Mouse (Mus musculus): ENCODE data around the gene Pla2g3.

Pla2g3 gene

DNA sequence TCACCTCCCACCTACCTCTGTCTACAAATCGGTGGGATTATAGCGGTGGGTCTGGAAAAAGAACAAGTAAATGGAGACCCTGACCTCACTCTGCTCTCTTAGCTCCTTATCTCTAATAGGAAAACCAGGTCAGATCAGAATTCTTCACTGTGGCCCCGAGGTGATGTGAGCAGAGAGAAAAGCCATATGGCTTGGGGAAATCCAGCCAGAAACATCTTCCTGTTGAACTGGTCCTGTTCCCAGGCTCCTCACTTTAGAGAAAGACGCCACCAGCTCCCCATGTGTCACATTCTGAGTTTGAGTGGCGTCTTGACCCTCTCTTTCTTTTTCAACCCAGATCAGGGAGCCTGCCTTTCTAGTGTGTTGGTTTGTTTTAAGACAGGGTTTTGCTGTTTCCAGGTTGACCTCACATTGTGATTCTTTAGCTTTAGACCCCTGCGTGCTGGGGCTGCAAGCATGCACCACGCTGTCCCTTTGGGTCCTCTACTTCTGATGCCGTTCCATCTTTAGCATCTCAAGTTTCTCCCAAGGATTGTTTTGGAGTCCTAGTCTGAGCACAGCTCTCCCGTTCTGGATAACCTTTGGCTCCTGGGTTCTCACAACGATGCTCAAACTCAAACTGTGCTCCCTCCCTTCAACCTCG lies 31.8 kb downstream of the Pla2g3 start:
- no peak for DNase-seq (ENCODE audit: low read depth in 2 of 2, low spot score in 2 of 2)

DNA sequence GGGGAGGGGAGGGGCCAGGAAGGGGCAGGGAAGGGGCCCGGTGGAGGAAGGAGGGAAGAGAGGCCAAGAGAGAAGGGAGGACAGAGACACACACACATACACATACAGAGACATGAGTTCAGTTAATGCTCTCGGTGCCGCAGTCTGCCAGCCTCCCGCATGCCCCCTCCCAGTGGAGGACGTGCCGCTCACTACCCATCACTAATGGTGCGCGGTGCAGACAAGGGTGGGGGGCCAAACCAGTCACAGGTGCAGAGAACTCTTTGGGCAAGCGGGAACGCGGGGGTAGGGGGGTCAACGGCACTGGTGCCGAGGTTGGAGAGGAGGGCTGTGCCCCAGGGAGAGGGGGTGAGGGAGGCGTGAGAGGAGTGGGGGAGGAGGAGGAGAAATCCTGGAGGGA lies 32.8 kb downstream of the Pla2g3 start:
- DNase-seq (ENCODE audit: low read depth in 2 of 2, low spot score in 2 of 2), result no peak

- DNase-seq (ENCODE audit: low read depth in 2 of 2, low spot score in 2 of 2), result no peak
These were observed 33.5 kb downstream of the Pla2g3 start for GRCm38 (mm10) chr11:3521339-3522224.

- DNase-seq (ENCODE audit: low read depth in 2 of 2, low spot score in 2 of 2), result no peak
These were observed 34.4 kb downstream of the Pla2g3 start for GRCm38 (mm10) chr11:3522285-3523000.

DNA sequence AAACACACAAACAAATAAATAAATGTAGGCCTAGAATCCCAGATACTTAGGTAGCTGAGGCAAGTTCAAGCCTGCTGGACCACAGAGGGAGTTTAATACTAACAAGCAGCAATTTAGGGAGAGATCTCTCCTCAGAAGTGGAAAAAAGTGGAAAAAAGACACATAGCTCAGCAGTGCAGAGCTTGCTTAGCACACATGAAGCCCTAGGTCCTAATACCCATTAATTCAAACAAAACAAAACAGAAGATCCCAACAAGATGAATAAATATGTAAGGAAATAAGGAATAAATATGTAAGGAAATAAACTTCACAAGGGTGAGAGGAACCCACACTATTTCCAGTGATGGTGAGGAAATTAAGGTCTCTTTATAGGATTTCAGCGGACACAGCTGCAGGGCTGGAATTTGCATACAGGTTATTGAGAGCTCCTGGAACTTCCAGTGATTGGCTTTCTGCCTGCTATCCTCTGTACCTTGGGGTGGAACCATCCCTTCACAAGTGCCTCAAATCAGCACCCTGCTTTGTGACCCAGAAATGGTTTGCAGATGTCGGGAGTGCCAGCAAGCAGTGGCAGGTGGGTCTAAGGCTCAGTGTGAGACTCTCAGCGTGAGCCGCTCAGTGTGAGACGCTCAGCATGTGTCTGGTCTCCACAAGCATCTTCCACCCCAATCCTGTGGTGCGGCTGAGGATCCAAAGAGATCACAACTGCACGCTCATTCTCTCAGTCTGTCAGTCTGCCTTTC lies 35.9 kb downstream of the Pla2g3 start:
- no peak for DNase-seq (ENCODE audit: low read depth in 2 of 2, low spot score in 2 of 2)

- no peak for DNase-seq (ENCODE audit: low read depth in 2 of 2, low spot score in 2 of 2)
These were observed 37.5 kb downstream of the Pla2g3 start for GRCm38 (mm10) chr11:3525560-3525959.

DNA sequence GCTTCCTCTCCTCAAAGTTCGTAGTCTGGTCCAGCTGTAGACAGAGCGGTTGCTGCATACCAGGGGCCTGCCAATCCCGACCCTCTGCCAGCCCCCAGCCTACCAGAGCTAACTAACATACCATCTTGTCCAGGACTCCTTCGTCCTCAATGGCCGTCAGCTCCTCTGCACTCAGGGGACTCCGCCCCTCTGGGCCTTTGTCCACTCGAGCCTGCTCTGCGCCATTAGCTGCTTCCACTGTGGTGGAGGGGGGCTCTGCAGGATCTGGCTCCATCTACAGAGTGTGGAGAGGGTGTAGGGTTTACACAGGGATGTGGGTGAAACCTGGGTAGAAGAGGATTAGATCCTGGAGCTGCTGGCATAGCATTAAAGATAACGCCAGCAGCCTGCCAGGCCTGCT lies 38.1 kb downstream of the Pla2g3 start:
- DNase-seq (ENCODE audit: low read depth in 2 of 2, low spot score in 2 of 2), result no peak

GRCm38 (mm10) chr11:3526979-3527738 lies 39.1 kb downstream of the Pla2g3 start:
- no peak for DNase-seq (ENCODE audit: low read depth in 2 of 2, low spot score in 2 of 2)

DNA sequence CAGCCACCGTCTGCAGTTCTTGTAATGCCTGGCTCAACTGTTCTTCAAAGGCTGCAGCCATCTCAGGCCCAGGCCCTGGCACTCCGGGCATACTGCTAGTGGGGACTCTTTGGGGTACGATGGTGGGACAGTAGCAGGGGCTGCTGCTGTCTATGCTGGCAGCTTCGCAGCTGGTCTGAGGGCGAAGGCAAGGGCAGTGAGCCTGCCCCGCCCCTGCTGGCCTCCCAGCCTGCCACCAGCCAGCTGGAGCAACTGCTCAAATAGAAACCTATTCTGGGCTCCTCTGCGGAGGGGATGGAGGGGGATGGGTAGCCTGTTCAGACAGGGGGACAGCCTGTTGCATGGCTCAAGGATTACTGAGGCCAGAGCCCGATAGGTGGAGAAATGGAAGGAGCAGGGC lies 39.7 kb downstream of the Pla2g3 start:
- no peak for DNase-seq (ENCODE audit: low read depth in 2 of 2, low spot score in 2 of 2)

DNA sequence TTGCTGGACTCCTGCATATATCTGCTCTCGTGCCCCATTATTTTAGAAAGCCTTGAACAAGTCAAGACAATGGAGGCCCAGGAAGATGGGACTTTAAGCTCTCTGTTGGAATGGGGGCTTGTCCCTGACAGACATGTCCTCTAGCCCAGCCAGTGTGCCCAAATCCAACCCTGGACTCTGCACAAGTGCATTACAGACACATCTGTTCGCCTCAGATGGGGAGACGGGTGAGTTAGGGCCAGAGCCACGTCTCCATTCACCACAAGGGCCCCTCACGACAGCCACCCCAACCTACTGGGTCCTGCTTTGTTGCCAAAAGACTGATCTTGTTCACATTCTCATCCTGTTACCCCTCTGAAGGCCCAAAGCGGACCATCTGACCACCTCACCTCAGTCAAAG lies 40.1 kb downstream of the Pla2g3 start:
- DNase-seq (ENCODE audit: low read depth in 2 of 2, low spot score in 2 of 2), result no peak

GRCm38 (mm10) chr11:3529476-3530252 lies 41.6 kb downstream of the Pla2g3 start:
- DNase-seq (ENCODE audit: low read depth in 2 of 2, low spot score in 2 of 2), result no peak

DNA sequence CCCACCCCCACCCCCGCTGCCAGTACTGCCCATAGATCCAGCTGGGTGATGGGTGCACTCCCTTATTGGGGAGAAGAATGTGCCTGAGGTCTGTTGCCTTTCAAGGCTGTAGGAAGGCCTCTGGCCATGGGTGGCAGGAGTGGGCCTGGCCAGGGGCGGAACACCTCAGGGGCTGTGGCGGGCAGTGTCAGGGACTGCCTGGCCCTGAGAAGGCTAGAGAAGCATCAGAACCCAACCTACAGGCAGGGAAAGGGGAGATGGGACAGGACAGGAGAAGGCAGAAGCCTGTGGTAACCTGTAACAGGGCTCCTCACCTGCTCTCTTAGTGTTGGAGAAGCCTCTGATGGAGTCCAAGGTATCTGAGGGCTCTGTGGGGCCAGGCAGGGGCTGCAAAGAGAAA lies 42.6 kb downstream of the Pla2g3 start:
- no peak for DNase-seq (ENCODE audit: low read depth in 2 of 2, low spot score in 2 of 2)

GRCm38 (mm10) chr11:3531634-3532033 lies 43.5 kb downstream of the Pla2g3 start:
- DNase-seq (ENCODE audit: low read depth in 2 of 2, low spot score in 2 of 2), result no peak

DNA sequence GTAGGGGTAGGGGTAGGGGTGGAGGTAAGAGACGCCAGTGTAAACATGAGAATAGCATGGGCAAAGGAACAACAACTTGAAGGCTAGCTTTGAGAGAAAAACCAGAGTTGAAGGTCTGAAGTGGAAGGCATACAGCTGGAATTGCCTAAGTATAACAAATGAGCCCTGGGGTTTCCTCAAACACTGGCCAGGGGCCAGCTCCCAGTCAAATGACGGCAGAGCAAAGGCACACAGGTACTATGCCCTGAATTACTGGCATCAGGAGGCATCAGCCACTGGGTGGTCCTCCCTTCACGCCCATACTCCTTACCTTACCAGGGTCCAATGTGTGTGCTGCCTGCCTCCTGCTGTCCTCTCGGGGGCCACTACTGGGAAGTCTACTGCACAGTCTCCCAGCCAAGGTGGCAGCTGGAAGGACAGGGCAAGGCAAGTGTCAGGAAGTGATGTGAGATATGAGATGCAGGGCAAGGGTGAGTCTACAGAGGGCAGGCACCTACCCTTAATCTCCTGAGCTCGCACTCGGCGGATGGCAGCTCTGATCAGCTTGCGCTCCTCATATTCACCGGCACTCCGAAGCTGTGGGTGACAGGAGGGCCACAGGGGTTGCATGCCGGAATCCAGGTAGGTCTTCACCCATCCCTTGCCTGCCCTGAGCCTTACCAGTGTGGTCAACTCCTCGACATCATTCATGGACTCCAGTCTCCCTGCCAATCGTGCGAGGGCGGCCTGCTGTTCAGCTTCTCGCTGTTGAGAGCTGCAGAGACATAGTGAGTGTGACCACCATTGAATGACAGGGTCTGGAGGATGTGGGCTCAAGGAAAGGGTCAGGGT lies 44.2 kb downstream of the Pla2g3 start:
- DNase-seq (ENCODE audit: low read depth in 2 of 2, low spot score in 2 of 2), result no peak

DNA sequence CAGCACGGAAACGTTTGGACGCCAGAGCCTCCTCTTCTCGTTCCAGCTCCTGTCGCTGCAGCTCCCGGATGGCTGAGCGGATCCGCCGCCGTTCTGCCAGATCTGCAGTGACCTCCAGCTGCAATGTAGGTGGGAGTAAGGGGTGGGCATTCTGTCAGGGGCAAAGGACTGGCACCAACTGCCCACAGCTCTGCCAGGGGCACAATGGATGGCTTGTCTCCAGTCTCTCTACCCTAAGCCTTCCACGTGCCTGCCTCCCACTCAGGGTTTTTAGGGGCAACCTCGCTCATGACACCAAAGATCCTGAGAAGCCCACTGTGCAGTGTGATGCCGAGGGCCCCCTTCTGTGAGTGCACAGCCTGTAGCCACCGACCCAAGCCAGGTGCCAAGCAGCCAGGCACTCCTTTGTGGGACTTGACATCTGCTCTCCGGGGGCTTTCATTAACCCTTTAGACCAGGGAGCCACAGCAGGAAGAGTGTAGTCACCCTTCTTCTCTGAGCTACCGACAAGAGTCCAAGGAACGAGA lies 45.4 kb downstream of the Pla2g3 start:
- DNase-seq (ENCODE audit: low read depth in 2 of 2, low spot score in 2 of 2), result no peak

DNA sequence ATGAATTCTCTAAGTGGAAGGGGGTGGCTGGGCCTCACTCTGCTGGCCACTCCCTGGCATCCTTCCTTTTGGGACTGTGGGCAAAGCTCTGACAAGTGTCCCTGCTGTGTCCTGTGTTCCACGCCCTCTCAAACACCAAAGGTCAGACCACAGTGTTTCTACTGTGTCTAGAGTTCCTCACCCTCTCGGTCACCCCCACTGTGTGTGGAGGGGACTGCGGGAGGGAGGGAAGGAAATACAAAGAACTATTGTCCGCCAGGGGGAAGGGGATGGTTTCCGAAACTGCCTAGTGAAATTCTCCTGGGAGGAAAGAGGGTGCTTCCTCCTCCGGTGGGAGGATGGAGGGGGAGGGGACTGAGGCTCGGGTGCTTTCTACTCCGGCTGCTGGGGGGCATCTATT lies 46.9 kb downstream of the Pla2g3 start:
- no peak for DNase-seq (ENCODE audit: low read depth in 2 of 2, low spot score in 2 of 2)

DNA sequence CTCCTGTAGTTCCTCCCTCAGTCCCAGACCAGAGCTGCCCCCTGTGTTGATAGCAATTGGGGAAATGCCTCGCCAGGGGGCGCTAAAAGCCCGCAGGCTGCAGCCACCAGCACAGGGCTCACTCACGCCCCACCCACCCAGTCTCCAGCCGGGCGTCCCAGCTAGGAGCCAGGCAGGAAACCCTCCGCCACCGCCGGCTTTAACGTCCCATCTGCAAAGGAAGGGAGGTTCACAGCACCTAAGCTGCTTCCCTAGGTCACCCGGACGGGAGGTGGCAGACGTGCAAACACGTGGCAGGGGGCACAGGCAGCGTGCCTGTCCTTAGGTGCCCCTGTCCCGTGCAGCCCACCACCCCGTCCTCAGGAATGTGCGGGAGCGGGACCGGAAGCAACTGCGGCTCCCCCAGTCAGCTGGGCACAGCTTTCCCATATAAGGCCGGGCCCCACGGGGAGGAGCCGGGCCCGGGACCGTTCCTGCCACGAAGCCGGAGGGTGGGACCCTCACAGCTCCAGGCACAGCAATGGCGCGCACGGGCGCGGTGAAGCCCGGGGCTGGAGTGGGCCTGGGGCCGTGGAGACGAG lies 47.4 kb downstream of the Pla2g3 start:
- DNase-seq (ENCODE audit: low read depth in 2 of 2, low spot score in 2 of 2), result peak; percentile 90 to 92

- DNase-seq (ENCODE audit: low read depth in 2 of 2, low spot score in 2 of 2), result no peak
These were observed 48.0 kb downstream of the Pla2g3 start for GRCm38 (mm10) chr11:3536082-3536481.
